Mouse (Mus musculus): ENCODE measurements around the gene Tmem132e. TPM values are rescaled to one million over a fixed set of nuclear protein-coding genes. Genes with fewer than 3 reads are reported as not detected.

Gene Tmem132e
- polyA plus RNA-seq, 1 experiment from 2014 or later = 5.1 TPM

- H3K27ac ChIP-seq = no peak overlapping the region
- peaks cover 9% of the 10 kb centered on the region for H3K4me1 ChIP-seq (replicated peaks; ENCODE audit: control insufficient read depth, insufficient read depth, low read length)
- 0 out of 2 replicates have a peak, but pooled peaks cover 3% of the 10 kb centered on the region for H3K9me3 ChIP-seq (ENCODE audit: control insufficient read depth, low read length)
- no peaks in the 10 kb centered on the region for H3K36me3 ChIP-seq (replicated peaks; ENCODE audit: control insufficient read depth, insufficient read depth)
- H3K9ac ChIP-seq = no peak overlapping the region
- DNase-seq (ENCODE audit: low spot score) (no peak), ATAC-seq (ENCODE audit: low FRiP score) (no peak)
- H3K4me2 ChIP-seq (replicated peaks) = no peak overlapping the region
- no peaks in the 10 kb centered on the region for H3K27me3 ChIP-seq (ENCODE audit: control insufficient read depth, insufficient read depth, low read length)
- WGBS = 93% methylated on average over 9 of the region's 9 CpGs
- no peak overlapping the region for H3K4me3 ChIP-seq (replicated peaks; ENCODE audit: low read length)
These were observed 76.8 kb downstream of the Tmem132e start for GRCm38 (mm10) chr11:82465536-82465935.

- WGBS = 67% methylated on average over 7 of the region's 7 CpGs
- DNase-seq (ENCODE audit: low spot score) (peak; percentile 61), ATAC-seq (ENCODE audit: low FRiP score) (peak; percentile 37; the same call in 1 of the 2 replicates)
- H3K27me3 ChIP-seq (ENCODE audit: control insufficient read depth, insufficient read depth, low read length) = no peaks in the 10 kb centered on the region
- H3K27ac ChIP-seq = no peak overlapping the region
- no peaks in the 10 kb centered on the region for H3K36me3 ChIP-seq (replicated peaks; ENCODE audit: control insufficient read depth, insufficient read depth)
- H3K4me2 ChIP-seq (replicated peaks) = no peak overlapping the region
- no peaks in the 10 kb centered on the region for H3K4me1 ChIP-seq (replicated peaks; ENCODE audit: control insufficient read depth, insufficient read depth, low read length)
- H3K9ac ChIP-seq = no peak overlapping the region
- H3K4me3 ChIP-seq (replicated peaks; ENCODE audit: low read length) = no peak overlapping the region
- 0 out of 2 replicates have a peak, but pooled peaks cover 3% of the 10 kb centered on the region for H3K9me3 ChIP-seq (ENCODE audit: control insufficient read depth, low read length)
These were observed 78.5 kb downstream of the Tmem132e start for GRCm38 (mm10) chr11:82467218-82467617.

GRCm38 (mm10) chr11:82471076-82471475 lies 82.4 kb downstream of the Tmem132e start:
- Histone ChIP-seq H3K4me1 (replicated peaks; ENCODE audit: control insufficient read depth, insufficient read depth, low read length) (peaks cover 15% of the 10 kb centered on the region), H3K9me3 (ENCODE audit: control insufficient read depth, low read length) (no peaks in the 10 kb centered on the region), H3K4me3 (replicated peaks; ENCODE audit: low read length) (no peak overlapping the region), H3K27me3 (ENCODE audit: control insufficient read depth, insufficient read depth, low read length) (no peaks in the 10 kb centered on the region), H3K9ac (no peak overlapping the region), H3K4me2 (replicated peaks) (no peak overlapping the region), H3K27ac (no peak overlapping the region), H3K36me3 (replicated peaks; ENCODE audit: control insufficient read depth, insufficient read depth) (no peaks in the 10 kb centered on the region)
- ATAC-seq (ENCODE audit: low FRiP score) (no peak), DNase-seq (ENCODE audit: low spot score) (no peak)
- WGBS = 74% methylated on average over 1 of the region's 1 CpGs

GRCm38 (mm10) chr11:82473137-82473621 lies 84.5 kb downstream of the Tmem132e start:
- ATAC-seq (ENCODE audit: low FRiP score) (peak; percentile 57; the same call in 1 of the 2 replicates), DNase-seq (ENCODE audit: low spot score) (no peak)
- WGBS = 21% methylated on average over 12 of the region's 12 CpGs
- Histone ChIP-seq H3K9ac (no peak overlapping the region), H3K9me3 (ENCODE audit: control insufficient read depth, low read length) (no peaks in the 10 kb centered on the region), H3K4me1 (replicated peaks; ENCODE audit: control insufficient read depth, insufficient read depth, low read length) (peaks cover 19% of the 10 kb centered on the region), H3K27ac (peak overlapping the region; percentile 34), H3K27me3 (ENCODE audit: control insufficient read depth, insufficient read depth, low read length) (no peaks in the 10 kb centered on the region), H3K4me2 (replicated peaks) (no peak overlapping the region), H3K4me3 (replicated peaks; ENCODE audit: low read length) (no peak overlapping the region), H3K36me3 (replicated peaks; ENCODE audit: control insufficient read depth, insufficient read depth) (no peaks in the 10 kb centered on the region)

- 73% methylated on average over 4 of the region's 4 CpGs for WGBS
- H3K9me3 ChIP-seq (ENCODE audit: control insufficient read depth, low read length) = no peaks in the 10 kb centered on the region
- H3K9ac ChIP-seq = no peak overlapping the region
- no peak overlapping the region for H3K4me2 ChIP-seq (replicated peaks)
- ATAC-seq (ENCODE audit: low FRiP score) = no peak
- H3K4me3 ChIP-seq (replicated peaks; ENCODE audit: low read length) = no peak overlapping the region
- no peaks in the 10 kb centered on the region for H3K27me3 ChIP-seq (ENCODE audit: control insufficient read depth, insufficient read depth, low read length)
- peaks cover 31% of the 10 kb centered on the region for H3K4me1 ChIP-seq (replicated peaks; ENCODE audit: control insufficient read depth, insufficient read depth, low read length)
- H3K36me3 ChIP-seq (replicated peaks; ENCODE audit: control insufficient read depth, insufficient read depth) = no peaks in the 10 kb centered on the region
- H3K27ac ChIP-seq = no peak overlapping the region
- DNase-seq (ENCODE audit: low spot score) = no peak
These were observed 87.4 kb downstream of the Tmem132e start for GRCm38 (mm10) chr11:82476092-82476491.

GRCm38 (mm10) chr11:82477412-82477811 lies 88.7 kb downstream of the Tmem132e start:
- no peak overlapping the region for H3K27ac ChIP-seq
- no peak overlapping the region for H3K4me3 ChIP-seq (replicated peaks; ENCODE audit: low read length)
- DNase-seq (ENCODE audit: low spot score) (no peak), ATAC-seq (ENCODE audit: low FRiP score) (no peak)
- H3K4me2 ChIP-seq (replicated peaks) = no peak overlapping the region
- H3K9ac ChIP-seq = no peak overlapping the region
- H3K27me3 ChIP-seq (ENCODE audit: control insufficient read depth, insufficient read depth, low read length) = no peaks in the 10 kb centered on the region
- H3K36me3 ChIP-seq (replicated peaks; ENCODE audit: control insufficient read depth, insufficient read depth) = no peaks in the 10 kb centered on the region
- H3K4me1 ChIP-seq (replicated peaks; ENCODE audit: control insufficient read depth, insufficient read depth, low read length) = peaks cover 30% of the 10 kb centered on the region
- no peaks in the 10 kb centered on the region for H3K9me3 ChIP-seq (ENCODE audit: control insufficient read depth, low read length)
- WGBS = 72% methylated on average over 3 of the region's 3 CpGs

- Histone ChIP-seq H3K36me3 (replicated peaks; ENCODE audit: control insufficient read depth, insufficient read depth) (no peaks in the 10 kb centered on the region), H3K4me3 (replicated peaks; ENCODE audit: low read length) (no peak overlapping the region), H3K27me3 (ENCODE audit: control insufficient read depth, insufficient read depth, low read length) (no peaks in the 10 kb centered on the region), H3K27ac (no peak overlapping the region), H3K9ac (no peak overlapping the region), H3K4me1 (replicated peaks; ENCODE audit: control insufficient read depth, insufficient read depth, low read length) (peaks cover 15% of the 10 kb centered on the region; the same call in 1 of the 2 replicates), H3K9me3 (ENCODE audit: control insufficient read depth, low read length) (no peaks in the 10 kb centered on the region), H3K4me2 (replicated peaks) (no peak overlapping the region)
- ATAC-seq (ENCODE audit: low FRiP score) (no peak), DNase-seq (ENCODE audit: low spot score) (no peak)
- WGBS = 78% methylated on average over 3 of the region's 3 CpGs
These were observed 92.2 kb downstream of the Tmem132e start for GRCm38 (mm10) chr11:82480941-82481340.

- Histone ChIP-seq H3K4me3 (replicated peaks; ENCODE audit: low read length) (no peak overlapping the region), H3K27me3 (ENCODE audit: control insufficient read depth, insufficient read depth, low read length) (no peaks in the 10 kb centered on the region), H3K4me2 (replicated peaks) (no peak overlapping the region), H3K9ac (no peak overlapping the region), H3K36me3 (replicated peaks; ENCODE audit: control insufficient read depth, insufficient read depth) (no peaks in the 10 kb centered on the region), H3K4me1 (replicated peaks; ENCODE audit: control insufficient read depth, insufficient read depth, low read length) (peaks cover 7% of the 10 kb centered on the region; the same call in 1 of the 2 replicates), H3K27ac (no peak overlapping the region), H3K9me3 (ENCODE audit: control insufficient read depth, low read length) (no peaks in the 10 kb centered on the region)
- ATAC-seq (ENCODE audit: low FRiP score) (no peak), DNase-seq (ENCODE audit: low spot score) (no peak)
- 11% methylated on average over 8 of the region's 8 CpGs for WGBS
These were observed 98.8 kb downstream of the Tmem132e start for GRCm38 (mm10) chr11:82487359-82488086.

GRCm38 (mm10) chr11:82490896-82491295 lies 102.2 kb downstream of the Tmem132e start:
- WGBS = 94% methylated on average over 3 of the region's 3 CpGs
- H3K4me2 ChIP-seq (replicated peaks) = no peak overlapping the region
- H3K27ac ChIP-seq = no peak overlapping the region
- H3K27me3 ChIP-seq (ENCODE audit: control insufficient read depth, insufficient read depth, low read length) = no peaks in the 10 kb centered on the region
- no peak for DNase-seq (ENCODE audit: low spot score)
- ATAC-seq (ENCODE audit: low FRiP score) = no peak
- no peak overlapping the region for H3K9ac ChIP-seq
- no peak overlapping the region for H3K4me3 ChIP-seq (replicated peaks; ENCODE audit: low read length)
- peaks cover 7% of the 10 kb centered on the region; the same call in 1 of the 2 replicates for H3K4me1 ChIP-seq (replicated peaks; ENCODE audit: control insufficient read depth, insufficient read depth, low read length)
- no peaks in the 10 kb centered on the region for H3K36me3 ChIP-seq (replicated peaks; ENCODE audit: control insufficient read depth, insufficient read depth)
- H3K9me3 ChIP-seq (ENCODE audit: control insufficient read depth, low read length) = no peaks in the 10 kb centered on the region
